Mouse (Mus musculus) midbrain, embryonic 15.5 days (tissue): Measurements from ENCODE around the gene Aqp9. TPM values are rescaled to one million over a fixed set of nuclear protein-coding genes. Genes with fewer than 3 reads are reported as not detected.

Source experiments
- ATAC-seq: fragments of 200-750 bp; cut with Nextera tagmentation; replicated peaks from 2 replicates; pipeline ENCODE4 v1.8.0; 2017; ENCODE audit warnings: moderate TSS enrichment
- H3K27ac ChIP-seq: fragments of 300-500 bp; sonication (generic); 2 replicates; pipeline ENCODE4 v1.5.1; 2015; ENCODE audit warnings: mild to moderate bottlenecking, inconsistent platforms
- H3K27me3 ChIP-seq: fragments of 300-500 bp; sonication (generic); replicated peaks from 2 replicates; pipeline ENCODE4 v1.6.1; 2015; ENCODE audit warnings: inconsistent platforms
- H3K36me3 ChIP-seq: fragments of 300-500 bp; sonication (generic); replicated peaks from 2 replicates; pipeline ENCODE4 v1.6.1; 2015; ENCODE audit warnings: inconsistent platforms
- H3K4me1 ChIP-seq: fragments of 300-500 bp; sonication (generic); 2 replicates; pipeline ENCODE4 v1.6.1; 2015; ENCODE audit warnings: inconsistent platforms
- H3K4me2 ChIP-seq: fragments of 300-500 bp; sonication (generic); 2 replicates; pipeline ENCODE4 v1.6.1; 2015; ENCODE audit warnings: inconsistent platforms, mild to moderate bottlenecking, moderate library complexity
- H3K4me3 ChIP-seq: fragments of 300-500 bp; sonication (generic); 2 replicates; pipeline ENCODE4 v1.5.1; 2015; ENCODE audit warnings: mild to moderate bottlenecking, inconsistent platforms
- H3K9ac ChIP-seq: fragments of 300-500 bp; sonication (generic); 2 replicates; pipeline ENCODE4 v1.6.1; 2015; ENCODE audit warnings: mild to moderate bottlenecking, inconsistent platforms
- H3K9me3 ChIP-seq: fragments of 300-500 bp; sonication (generic); 2 replicates; pipeline ENCODE4 v1.6.1; 2016; ENCODE audit warnings: inconsistent platforms
- WGBS: fragments of 180-500 bp; shearing (Covaris S2); methylation state at CpG from one replicate; pipeline ENCODE4 v1.1.7; 2015; ENCODE audit warnings: mixed read lengths; 5-methylcytosine and 5-hydroxymethylcytosine counted together
- polyA plus RNA-seq: library from polyadenylated mRNA; unstranded; fragments of >200 nt; fragmentation: Nextera tagmentation; extraction: Ambion mirVana; gene quantifications from 2 replicates; pipeline ENCODE4 v1.2.1, GENCODE M21; 2015

The Aqp9 gene
- polyA plus RNA-seq, 1 experiment from 2014 or later = 0.54 TPM

- H3K9me3 ChIP-seq = no peaks in the 10 kb centered on the region
- H3K9ac ChIP-seq = no peak overlapping the region
Measured at GRCm38 (mm10) chr9:71120924-71121323, 47.6 kb downstream of the Aqp9 start.

GRCm38 (mm10) chr9:71113166-71113565 lies 55.3 kb downstream of the Aqp9 start:
- no peaks in the 10 kb centered on the region for H3K36me3 ChIP-seq
- H3K27ac ChIP-seq = no peak overlapping the region
- WGBS = 83% methylated on average over 6 of the region's 6 CpGs
- H3K9me3 ChIP-seq = no peaks in the 10 kb centered on the region
- no peak for ATAC-seq
- H3K4me3 ChIP-seq = no peak overlapping the region
- no peaks in the 10 kb centered on the region for H3K4me1 ChIP-seq
- H3K9ac ChIP-seq = no peak overlapping the region
- no peaks in the 10 kb centered on the region for H3K27me3 ChIP-seq
- H3K4me2 ChIP-seq = no peak overlapping the region

More at GRCm38 (mm10) chr9:71120924-71121323, 47.6 kb downstream of the Aqp9 start:
- 86% methylated on average over 9 of the region's 9 CpGs for WGBS
- Histone ChIP-seq H3K4me3 (no peak overlapping the region), H3K36me3 (no peaks in the 10 kb centered on the region), H3K27ac (no peak overlapping the region), H3K27me3 (no peaks in the 10 kb centered on the region), H3K4me1 (no peaks in the 10 kb centered on the region), H3K4me2 (no peak overlapping the region)
- ATAC-seq = no peak

- Histone ChIP-seq H3K4me1 (no peaks in the 10 kb centered on the region), H3K9ac (no peak overlapping the region), H3K27me3 (no peaks in the 10 kb centered on the region), H3K36me3 (no peaks in the 10 kb centered on the region), H3K4me2 (no peak overlapping the region), H3K27ac (no peak overlapping the region), H3K4me3 (no peak overlapping the region), H3K9me3 (no peaks in the 10 kb centered on the region)
- 91% methylated on average over 5 of the region's 5 CpGs for WGBS
- ATAC-seq = no peak
Measured at GRCm38 (mm10) chr9:71103521-71103920, 65.0 kb downstream of the Aqp9 start.

- 93% methylated on average over 6 of the region's 6 CpGs for WGBS
Measured at GRCm38 (mm10) chr9:71094066-71094465, 74.4 kb downstream of the Aqp9 start.

GRCm38 (mm10) chr9:71092038-71092437 lies 76.4 kb downstream of the Aqp9 start:
- no peak overlapping the region for H3K27ac ChIP-seq
- ATAC-seq = no peak

More at GRCm38 (mm10) chr9:71094066-71094465, 74.4 kb downstream of the Aqp9 start:
- no peak for ATAC-seq
- Histone ChIP-seq H3K27me3 (no peaks in the 10 kb centered on the region), H3K9me3 (no peaks in the 10 kb centered on the region), H3K36me3 (no peaks in the 10 kb centered on the region), H3K4me1 (no peaks in the 10 kb centered on the region), H3K4me2 (no peak overlapping the region), H3K4me3 (no peak overlapping the region), H3K9ac (no peak overlapping the region), H3K27ac (no peak overlapping the region)

GRCm38 (mm10) chr9:71079201-71079600 lies 89.3 kb downstream of the Aqp9 start:
- Histone ChIP-seq H3K9ac (no peak overlapping the region), H3K4me1 (no peaks in the 10 kb centered on the region), H3K27ac (no peak overlapping the region), H3K4me3 (no peak overlapping the region), H3K4me2 (no peak overlapping the region), H3K36me3 (no peaks in the 10 kb centered on the region), H3K27me3 (no peaks in the 10 kb centered on the region), H3K9me3 (no peaks in the 10 kb centered on the region)
- WGBS = 57% methylated on average over 7 of the region's 7 CpGs
- ATAC-seq = no peak

More at GRCm38 (mm10) chr9:71092038-71092437, 76.4 kb downstream of the Aqp9 start:
- Histone ChIP-seq H3K27me3 (no peaks in the 10 kb centered on the region), H3K4me2 (no peak overlapping the region), H3K4me3 (no peak overlapping the region), H3K36me3 (no peaks in the 10 kb centered on the region), H3K9me3 (no peaks in the 10 kb centered on the region), H3K4me1 (no peaks in the 10 kb centered on the region), H3K9ac (no peak overlapping the region)
- WGBS = 65% methylated on average over 5 of the region's 5 CpGs

GRCm38 (mm10) chr9:71077251-71077825 lies 91.1 kb downstream of the Aqp9 start:
- H3K4me2 ChIP-seq = no peak overlapping the region
- no peak overlapping the region for H3K9ac ChIP-seq
- 93% methylated on average over 5 of the region's 5 CpGs for WGBS
- no peak overlapping the region for H3K27ac ChIP-seq
- H3K4me3 ChIP-seq = no peak overlapping the region
- no peak for ATAC-seq
- H3K36me3 ChIP-seq = no peaks in the 10 kb centered on the region
- H3K4me1 ChIP-seq = no peaks in the 10 kb centered on the region
- no peaks in the 10 kb centered on the region for H3K27me3 ChIP-seq
- no peaks in the 10 kb centered on the region for H3K9me3 ChIP-seq

GRCm38 (mm10) chr9:71076201-71076648 lies 92.3 kb downstream of the Aqp9 start:
- Histone ChIP-seq H3K9me3 (no peaks in the 10 kb centered on the region), H3K9ac (no peak overlapping the region), H3K27ac (no peak overlapping the region), H3K27me3 (no peaks in the 10 kb centered on the region), H3K4me1 (no peaks in the 10 kb centered on the region), H3K36me3 (no peaks in the 10 kb centered on the region), H3K4me3 (no peak overlapping the region), H3K4me2 (no peak overlapping the region)
- ATAC-seq = no peak
- WGBS = 83% methylated on average over 12 of the region's 12 CpGs

GRCm38 (mm10) chr9:71073831-71074230 lies 94.7 kb downstream of the Aqp9 start:
- Histone ChIP-seq H3K4me2 (no peak overlapping the region), H3K27me3 (no peaks in the 10 kb centered on the region), H3K9me3 (no peaks in the 10 kb centered on the region), H3K9ac (no peak overlapping the region), H3K4me1 (no peaks in the 10 kb centered on the region), H3K36me3 (no peaks in the 10 kb centered on the region), H3K27ac (no peak overlapping the region), H3K4me3 (no peak overlapping the region)
- ATAC-seq = no peak
- WGBS = 54% methylated on average over 4 of the region's 4 CpGs

- Histone ChIP-seq H3K9me3 (no peaks in the 10 kb centered on the region), H3K27me3 (no peaks in the 10 kb centered on the region), H3K9ac (no peak overlapping the region), H3K36me3 (no peaks in the 10 kb centered on the region), H3K27ac (no peak overlapping the region), H3K4me2 (no peak overlapping the region), H3K4me1 (no peaks in the 10 kb centered on the region), H3K4me3 (no peak overlapping the region)
- 44% methylated on average over 4 of the region's 4 CpGs for WGBS
- ATAC-seq = no peak
Measured at GRCm38 (mm10) chr9:71073076-71073475, 95.4 kb downstream of the Aqp9 start.

GRCm38 (mm10) chr9:71072502-71072901 lies 96.0 kb downstream of the Aqp9 start:
- Histone ChIP-seq H3K4me2 (no peak overlapping the region), H3K9ac (no peak overlapping the region), H3K27ac (no peak overlapping the region), H3K27me3 (no peaks in the 10 kb centered on the region), H3K9me3 (no peaks in the 10 kb centered on the region), H3K36me3 (no peaks in the 10 kb centered on the region), H3K4me1 (no peaks in the 10 kb centered on the region), H3K4me3 (no peak overlapping the region)
- no peak for ATAC-seq
- 79% methylated on average over 7 of the region's 7 CpGs for WGBS

GRCm38 (mm10) chr9:71071581-71072330 lies 96.7 kb downstream of the Aqp9 start:
- no peaks in the 10 kb centered on the region for H3K36me3 ChIP-seq
- H3K9ac ChIP-seq = no peak overlapping the region
- H3K9me3 ChIP-seq = no peaks in the 10 kb centered on the region
- ATAC-seq = no peak
- 86% methylated on average over 7 of the region's 7 CpGs for WGBS
- H3K4me2 ChIP-seq = no peak overlapping the region
- no peak overlapping the region for H3K27ac ChIP-seq
- no peaks in the 10 kb centered on the region for H3K27me3 ChIP-seq
- no peaks in the 10 kb centered on the region for H3K4me1 ChIP-seq
- no peak overlapping the region for H3K4me3 ChIP-seq

- no peaks in the 10 kb centered on the region for H3K36me3 ChIP-seq
- no peaks in the 10 kb centered on the region for H3K4me1 ChIP-seq
- no peaks in the 10 kb centered on the region for H3K9me3 ChIP-seq
- H3K27ac ChIP-seq = no peak overlapping the region
- WGBS = 96% methylated on average over 2 of the region's 2 CpGs
- H3K4me2 ChIP-seq = no peak overlapping the region
- no peak overlapping the region for H3K4me3 ChIP-seq
- H3K27me3 ChIP-seq = no peaks in the 10 kb centered on the region
- no peak overlapping the region for H3K9ac ChIP-seq
- ATAC-seq = no peak
Measured at GRCm38 (mm10) chr9:71070628-71071027, 97.9 kb downstream of the Aqp9 start.
